Mouse (Mus musculus) ZHBTc4 (cell line): ENCODE results near the gene Vmn1r127.
"Not testable (repeated sequence)": the region's sequence is repeated elsewhere in the genome, so short reads cannot be mapped to it uniquely, and the experiment has no call there.

Experiments
- DNase-seq: peaks from one replicate; pipeline ENCODE4 v3.0.0-alpha.2; 2011; ENCODE audit warnings: low read depth, low spot score

Gene Vmn1r127

GRCm38 (mm10) chr7:21319761-21320160 lies at the start of gene Vmn1r127:
TSS of gene Vmn1r127 (minus strand) at chr7:21319861.
- DNase-seq = not testable (repeated sequence)

- not testable (repeated sequence) for DNase-seq
Observed at GRCm38 (mm10) chr7:21361191-21361590, 41.5 kb upstream of the Vmn1r127 start, which contains the start of gene Vmn1r129. TSS of gene Vmn1r129 (minus strand) at chr7:21361291.

GRCm38 (mm10) chr7:21349073-21349472 lies 29.4 kb upstream of the Vmn1r127 start, which contains the start of gene Vmn1r128:
TSS of gene Vmn1r128 (plus strand) at chr7:21349373.
- not testable (repeated sequence) for DNase-seq

- not testable (repeated sequence) for DNase-seq
Observed at GRCm38 (mm10) chr7:21301367-21301766, 18.3 kb downstream of the Vmn1r127 start, which contains the start of gene Vmn1r126. TSS of gene Vmn1r126 (minus strand) at chr7:21301467.

GRCm38 (mm10) chr7:21271879-21272278 lies 47.8 kb downstream of the Vmn1r127 start, which contains the start of gene Vmn1r125:
TSS of gene Vmn1r125 (plus strand) at chr7:21272179.
- DNase-seq = not testable (repeated sequence)
